Mouse (Mus musculus): ENCODE measurements around the gene Wfdc2. TPM values are rescaled to one million over a fixed set of nuclear protein-coding genes. Genes with fewer than 3 reads are reported as not detected.

Gene Wfdc2
- total and polyA plus RNA-seq, 2 experiments from 2014 or later = 0.74 to 8.5 TPM

GRCm38 (mm10) chr2:164522280-164522679 is 39.9 kb upstream of the Wfdc2 start:
- H3K4me3 ChIP-seq (ENCODE audit: low read depth, low read length) = no peak overlapping the region
- no peak overlapping the region for H3K9ac ChIP-seq (replicated peaks; ENCODE audit: low read depth, low read length)
- no peaks in the 10 kb centered on the region for H3K36me3 ChIP-seq (replicated peaks; ENCODE audit: control insufficient read depth, insufficient read depth, low read length)
- peaks cover 5% of the 10 kb centered on the region; the same call in 1 of the 2 replicates for H3K9me3 ChIP-seq (replicated peaks; ENCODE audit: control insufficient read depth, low read length)
- no peak overlapping the region for H3K4me2 ChIP-seq (ENCODE audit: low read depth, low read length)
- TF ChIP-seq EP300 (IDR thresholded peaks at IDR 0.05; ENCODE audit: low read depth) (no peak), CTCF (IDR thresholded peaks at IDR 0.05; ENCODE audit: low read depth) (no peak)
- peaks cover 10% of the 10 kb centered on the region; the same call in 1 of the 2 replicates for H3K27me3 ChIP-seq (ENCODE audit: control insufficient read depth, insufficient read depth, low read length)
- 20% methylated on average over 8 of the region's 8 CpGs for WGBS
- DNase-seq (ENCODE audit: low spot score) (no peak), ATAC-seq (ENCODE audit: insufficient read depth, low read depth) (no peak)
- no peaks in the 10 kb centered on the region for H3K4me1 ChIP-seq (ENCODE audit: control insufficient read depth, insufficient read depth)
- H3K27ac ChIP-seq (ENCODE audit: low read depth) = no peak overlapping the region

GRCm38 (mm10) chr2:164523301-164523773 is 38.9 kb upstream of the Wfdc2 start:
- Histone ChIP-seq H3K4me2 (ENCODE audit: low read depth, low read length) (no peak overlapping the region), H3K27ac (ENCODE audit: low read depth) (no peak overlapping the region), H3K9ac (replicated peaks; ENCODE audit: low read depth, low read length) (no peak overlapping the region), H3K9me3 (replicated peaks; ENCODE audit: control insufficient read depth, low read length) (peaks cover 5% of the 10 kb centered on the region; the same call in 1 of the 2 replicates), H3K36me3 (replicated peaks; ENCODE audit: control insufficient read depth, insufficient read depth, low read length) (no peaks in the 10 kb centered on the region), H3K27me3 (ENCODE audit: control insufficient read depth, insufficient read depth, low read length) (peaks cover 10% of the 10 kb centered on the region; the same call in 1 of the 2 replicates), H3K4me1 (ENCODE audit: control insufficient read depth, insufficient read depth) (no peaks in the 10 kb centered on the region), H3K4me3 (ENCODE audit: low read depth, low read length) (no peak overlapping the region)
- DNase-seq (ENCODE audit: low spot score) (no peak), ATAC-seq (ENCODE audit: insufficient read depth, low read depth) (no peak)
- TF ChIP-seq CTCF (IDR thresholded peaks at IDR 0.05; ENCODE audit: low read depth) (no peak), EP300 (IDR thresholded peaks at IDR 0.05; ENCODE audit: low read depth) (no peak)
- 74% methylated on average over 10 of the region's 10 CpGs for WGBS

GRCm38 (mm10) chr2:164528557-164528956 is 33.7 kb upstream of the Wfdc2 start:
- peaks cover 5% of the 10 kb centered on the region; the same call in 1 of the 2 replicates for H3K9me3 ChIP-seq (replicated peaks; ENCODE audit: control insufficient read depth, low read length)
- H3K27ac ChIP-seq (ENCODE audit: low read depth) = no peak overlapping the region
- H3K4me3 ChIP-seq (ENCODE audit: low read depth, low read length) = no peak overlapping the region
- no peak for TF ChIP-seq EP300 (IDR thresholded peaks at IDR 0.05; ENCODE audit: low read depth)
- no peak for TF ChIP-seq CTCF (IDR thresholded peaks at IDR 0.05; ENCODE audit: low read depth)
- H3K4me2 ChIP-seq (ENCODE audit: low read depth, low read length) = no peak overlapping the region
- H3K27me3 ChIP-seq (ENCODE audit: control insufficient read depth, insufficient read depth, low read length) = peaks cover 2% of the 10 kb centered on the region; the same call in 1 of the 2 replicates
- H3K36me3 ChIP-seq (replicated peaks; ENCODE audit: control insufficient read depth, insufficient read depth, low read length) = no peaks in the 10 kb centered on the region
- ATAC-seq (ENCODE audit: insufficient read depth, low read depth) (no peak), DNase-seq (ENCODE audit: low spot score) (no peak)
- H3K9ac ChIP-seq (replicated peaks; ENCODE audit: low read depth, low read length) = no peak overlapping the region
- H3K4me1 ChIP-seq (ENCODE audit: control insufficient read depth, insufficient read depth) = no peaks in the 10 kb centered on the region
- 59% methylated on average over 5 of the region's 5 CpGs for WGBS

GRCm38 (mm10) chr2:164531169-164531568 is 31.0 kb upstream of the Wfdc2 start:
- Histone ChIP-seq H3K9ac (replicated peaks; ENCODE audit: low read depth, low read length) (no peak overlapping the region), H3K27me3 (ENCODE audit: control insufficient read depth, insufficient read depth, low read length) (no peaks in the 10 kb centered on the region), H3K27ac (ENCODE audit: low read depth) (no peak overlapping the region), H3K4me1 (ENCODE audit: control insufficient read depth, insufficient read depth) (no peaks in the 10 kb centered on the region), H3K4me2 (ENCODE audit: low read depth, low read length) (no peak overlapping the region), H3K36me3 (replicated peaks; ENCODE audit: control insufficient read depth, insufficient read depth, low read length) (no peaks in the 10 kb centered on the region), H3K9me3 (replicated peaks; ENCODE audit: control insufficient read depth, low read length) (peaks cover 5% of the 10 kb centered on the region; the same call in 1 of the 2 replicates), H3K4me3 (ENCODE audit: low read depth, low read length) (no peak overlapping the region)
- peak; percentile 70 for DNase-seq (ENCODE audit: low spot score)
- 5% methylated on average over 3 of the region's 3 CpGs for WGBS
- TF ChIP-seq CTCF (IDR thresholded peaks at IDR 0.05; ENCODE audit: low read depth) = peak; percentile 93
- no peak for TF ChIP-seq EP300 (IDR thresholded peaks at IDR 0.05; ENCODE audit: low read depth)
- ATAC-seq (ENCODE audit: insufficient read depth, low read depth) = no peak

GRCm38 (mm10) chr2:164534315-164534714 is 27.9 kb upstream of the Wfdc2 start:
- H3K4me2 ChIP-seq (ENCODE audit: low read depth, low read length) = no peak overlapping the region
- H3K27me3 ChIP-seq (ENCODE audit: control insufficient read depth, insufficient read depth, low read length) = no peaks in the 10 kb centered on the region; the same call in 1 of the 2 replicates
- H3K4me1 ChIP-seq (ENCODE audit: control insufficient read depth, insufficient read depth) = no peaks in the 10 kb centered on the region
- H3K9ac ChIP-seq (replicated peaks; ENCODE audit: low read depth, low read length) = no peak overlapping the region
- ATAC-seq (ENCODE audit: insufficient read depth, low read depth) (no peak), DNase-seq (ENCODE audit: low spot score) (no peak)
- no peak overlapping the region for H3K27ac ChIP-seq (ENCODE audit: low read depth)
- H3K4me3 ChIP-seq (ENCODE audit: low read depth, low read length) = no peak overlapping the region
- no peaks in the 10 kb centered on the region for H3K9me3 ChIP-seq (replicated peaks; ENCODE audit: control insufficient read depth, low read length)
- WGBS = 71% methylated on average over 10 of the region's 10 CpGs
- H3K36me3 ChIP-seq (replicated peaks; ENCODE audit: control insufficient read depth, insufficient read depth, low read length) = no peaks in the 10 kb centered on the region
- TF ChIP-seq CTCF (IDR thresholded peaks at IDR 0.05; ENCODE audit: low read depth) (no peak), EP300 (IDR thresholded peaks at IDR 0.05; ENCODE audit: low read depth) (no peak)

- WGBS = 72% methylated on average over 4 of the region's 4 CpGs
Observed at GRCm38 (mm10) chr2:164537003-164537402, 25.2 kb upstream of the Wfdc2 start.

More at GRCm38 (mm10) chr2:164537003-164537402, 25.2 kb upstream of the Wfdc2 start:
- H3K4me1 ChIP-seq (ENCODE audit: control insufficient read depth, insufficient read depth) = no peaks in the 10 kb centered on the region
- TF ChIP-seq CTCF (IDR thresholded peaks at IDR 0.05; ENCODE audit: low read depth) (no peak), EP300 (IDR thresholded peaks at IDR 0.05; ENCODE audit: low read depth) (no peak)
- H3K27me3 ChIP-seq (ENCODE audit: control insufficient read depth, insufficient read depth, low read length) = peaks cover 7% of the 10 kb centered on the region; the same call in 1 of the 2 replicates
- H3K9ac ChIP-seq (replicated peaks; ENCODE audit: low read depth, low read length) = no peak overlapping the region
- no peak overlapping the region for H3K4me2 ChIP-seq (ENCODE audit: low read depth, low read length)
- H3K4me3 ChIP-seq (ENCODE audit: low read depth, low read length) = no peak overlapping the region
- no peaks in the 10 kb centered on the region for H3K9me3 ChIP-seq (replicated peaks; ENCODE audit: control insufficient read depth, low read length)
- H3K27ac ChIP-seq (ENCODE audit: low read depth) = no peak overlapping the region
- DNase-seq (ENCODE audit: low spot score) (no peak), ATAC-seq (ENCODE audit: insufficient read depth, low read depth) (no peak)
- H3K36me3 ChIP-seq (replicated peaks; ENCODE audit: control insufficient read depth, insufficient read depth, low read length) = no peaks in the 10 kb centered on the region

Data from heart, postnatal 0 days (tissue).